Mouse (Mus musculus) embryo, embryonic 10 days (tissue): Measurements from ENCODE around the gene 4930523C07Rik.

Experiments
- DNase-seq: peaks from one replicate; pipeline ENCODE4 v3.0.0-alpha.2; 2015; ENCODE audit warnings: low spot score

4930523C07Rik gene

DNA sequence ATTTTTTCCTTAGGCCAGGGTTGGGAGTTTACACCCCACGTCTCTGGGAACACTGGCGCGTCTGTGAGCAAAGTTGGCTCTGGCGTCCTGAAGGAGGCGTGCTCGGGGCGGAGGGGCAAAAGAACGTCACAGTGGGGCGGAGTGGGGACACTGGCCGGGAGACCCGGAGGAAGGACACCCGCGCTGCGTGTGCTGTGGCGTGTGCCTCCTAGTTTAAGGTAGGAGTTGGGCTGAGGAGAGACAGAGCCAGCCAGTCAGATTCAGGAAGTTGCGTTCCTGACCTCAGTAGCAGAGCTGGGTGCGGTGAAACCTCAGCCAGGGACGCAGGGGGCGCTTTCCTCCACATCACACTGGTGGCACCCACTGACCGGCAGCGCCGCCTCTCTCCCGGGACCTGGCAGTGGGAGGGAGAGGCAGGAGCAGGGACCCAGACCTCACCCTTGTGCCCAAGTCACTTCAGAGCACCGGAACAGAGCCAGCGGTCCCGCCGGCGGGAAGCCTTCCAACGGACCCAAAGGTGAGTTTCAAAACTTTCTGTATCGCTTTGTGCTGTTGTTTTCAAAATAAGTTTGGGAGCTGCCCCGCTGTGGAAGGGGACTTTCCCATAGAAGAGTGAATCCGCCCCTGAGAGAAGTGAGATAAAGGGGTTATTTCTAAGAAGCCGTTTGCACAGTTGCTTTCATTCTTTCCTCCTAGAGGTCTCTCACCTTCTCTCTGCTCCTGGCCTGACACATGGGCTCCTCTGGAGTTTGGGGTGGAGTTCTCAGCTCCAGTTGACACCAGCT lies at the start of gene 4930523C07Rik:
TSS of gene 4930523C07Rik (plus strand) at position 146 of the 785 bp plus-strand sequence.
- peak; percentile 66 for DNase-seq

- no peak for DNase-seq
Measured at GRCm38 (mm10) chr1:159997329-159997728, 46.9 kb upstream of the 4930523C07Rik start.

- DNase-seq, result no peak
Measured at GRCm38 (mm10) chr1:159998349-159998748, 45.8 kb upstream of the 4930523C07Rik start.

GRCm38 (mm10) chr1:159999232-159999631 lies 45.0 kb upstream of the 4930523C07Rik start:
- no peak for DNase-seq

DNA sequence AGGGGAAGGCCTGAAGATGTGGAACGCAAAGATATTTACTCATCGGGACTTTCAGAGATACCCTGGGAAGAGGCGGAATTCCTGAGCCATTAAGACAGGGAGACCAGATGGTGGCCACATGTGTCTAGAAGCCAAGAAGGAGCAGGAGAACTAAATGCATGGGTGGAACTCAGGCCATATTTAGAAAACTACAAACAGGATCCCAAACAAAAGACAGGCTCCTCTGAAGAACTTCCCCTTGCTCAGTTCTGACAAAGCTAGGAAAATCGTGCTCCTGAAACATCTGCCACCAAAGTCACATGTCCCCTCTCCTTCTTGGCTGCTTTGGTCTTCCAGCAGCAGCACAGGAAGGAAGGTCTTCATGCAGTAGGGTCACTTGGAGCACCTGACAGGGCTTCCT lies 38.9 kb upstream of the 4930523C07Rik start:
- DNase-seq, result no peak

DNA sequence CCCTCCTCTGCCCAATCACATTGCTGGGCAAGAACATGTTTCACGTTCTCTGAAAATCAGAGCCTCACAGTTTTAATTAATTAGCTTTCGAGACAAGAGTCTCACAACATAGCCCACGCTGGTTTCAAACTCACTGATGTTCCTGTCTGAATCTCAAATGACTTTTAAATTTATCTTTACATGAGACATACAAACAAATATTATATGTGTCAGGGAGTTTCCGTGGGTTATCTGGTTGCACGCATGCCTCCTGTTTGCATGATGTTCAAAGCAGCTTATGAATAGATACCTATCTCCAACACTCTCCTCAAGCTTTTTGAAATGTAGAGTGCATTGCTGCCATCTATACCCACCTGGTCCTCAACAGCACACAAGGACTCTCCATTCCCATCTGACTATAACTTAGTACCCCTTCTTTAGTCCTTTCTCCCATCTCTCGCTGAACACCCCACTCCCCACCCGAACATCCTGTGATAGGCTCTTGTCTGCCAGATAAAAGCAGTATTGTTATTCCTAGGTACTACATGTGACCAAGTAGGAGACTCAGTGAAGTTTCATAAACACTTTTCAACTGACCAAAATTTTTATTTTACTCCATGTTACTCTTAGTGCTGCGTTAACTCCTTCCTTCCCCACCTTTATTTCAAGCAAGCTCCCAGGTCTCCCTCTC lies 37.1 kb upstream of the 4930523C07Rik start:
- no peak for DNase-seq

GRCm38 (mm10) chr1:160013042-160013441 lies 31.1 kb upstream of the 4930523C07Rik start:
- no peak for DNase-seq

GRCm38 (mm10) chr1:160024339-160024980 lies 19.7 kb upstream of the 4930523C07Rik start:
- DNase-seq, result no peak

GRCm38 (mm10) chr1:160025146-160025894 lies 18.9 kb upstream of the 4930523C07Rik start:
- no peak for DNase-seq

- DNase-seq, result no peak
Measured at GRCm38 (mm10) chr1:160025895-160026255, 18.3 kb upstream of the 4930523C07Rik start.

GRCm38 (mm10) chr1:160027939-160028338 lies 16.2 kb upstream of the 4930523C07Rik start:
- DNase-seq, result no peak

GRCm38 (mm10) chr1:160033948-160034598 lies 10.1 kb upstream of the 4930523C07Rik start:
- no peak for DNase-seq

DNA sequence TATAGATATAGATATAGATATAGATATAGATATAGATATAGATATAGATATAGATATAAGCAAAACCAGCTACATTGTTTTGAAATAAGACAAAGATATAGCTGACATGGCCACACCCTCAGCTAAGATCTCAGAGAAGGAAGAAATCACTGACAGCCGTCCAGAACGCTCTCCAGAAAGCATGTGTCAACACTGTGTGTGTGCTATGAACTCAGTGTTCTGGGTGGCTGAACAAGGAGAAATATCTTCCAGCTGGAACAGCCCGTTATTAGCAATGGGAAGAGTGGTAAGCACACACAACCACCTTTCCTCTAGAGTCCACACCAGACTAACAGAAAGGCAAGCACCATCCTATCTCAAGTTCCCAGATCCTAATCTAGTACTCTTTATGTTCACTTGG lies 8.6 kb upstream of the 4930523C07Rik start:
- DNase-seq, result no peak

DNA sequence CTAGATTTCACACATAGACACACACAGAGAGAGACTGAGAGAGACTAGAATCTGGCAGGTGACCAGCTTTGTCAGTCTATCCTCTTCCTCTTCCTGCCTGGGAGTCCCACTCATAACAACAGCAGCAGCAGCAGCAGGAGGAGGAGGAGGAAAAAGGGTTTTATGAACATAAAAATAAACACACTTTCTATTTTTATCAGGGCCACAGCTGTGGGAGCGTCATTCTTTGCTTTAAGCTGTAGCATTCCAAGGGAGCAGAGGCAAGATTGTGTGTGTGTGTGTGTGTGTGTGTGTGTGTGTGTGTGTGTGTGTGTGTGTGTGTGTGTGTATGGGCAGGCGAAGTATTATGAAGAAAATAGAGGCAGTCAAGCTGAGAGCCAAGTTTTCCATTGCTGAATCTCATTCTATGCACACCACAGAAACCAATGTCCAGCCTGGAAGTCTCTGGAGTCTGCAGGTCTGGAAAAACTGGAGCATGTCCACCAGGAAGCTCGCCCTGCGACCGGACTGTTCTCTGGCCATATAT lies 7.1 kb upstream of the 4930523C07Rik start:
- DNase-seq, result no peak

DNA sequence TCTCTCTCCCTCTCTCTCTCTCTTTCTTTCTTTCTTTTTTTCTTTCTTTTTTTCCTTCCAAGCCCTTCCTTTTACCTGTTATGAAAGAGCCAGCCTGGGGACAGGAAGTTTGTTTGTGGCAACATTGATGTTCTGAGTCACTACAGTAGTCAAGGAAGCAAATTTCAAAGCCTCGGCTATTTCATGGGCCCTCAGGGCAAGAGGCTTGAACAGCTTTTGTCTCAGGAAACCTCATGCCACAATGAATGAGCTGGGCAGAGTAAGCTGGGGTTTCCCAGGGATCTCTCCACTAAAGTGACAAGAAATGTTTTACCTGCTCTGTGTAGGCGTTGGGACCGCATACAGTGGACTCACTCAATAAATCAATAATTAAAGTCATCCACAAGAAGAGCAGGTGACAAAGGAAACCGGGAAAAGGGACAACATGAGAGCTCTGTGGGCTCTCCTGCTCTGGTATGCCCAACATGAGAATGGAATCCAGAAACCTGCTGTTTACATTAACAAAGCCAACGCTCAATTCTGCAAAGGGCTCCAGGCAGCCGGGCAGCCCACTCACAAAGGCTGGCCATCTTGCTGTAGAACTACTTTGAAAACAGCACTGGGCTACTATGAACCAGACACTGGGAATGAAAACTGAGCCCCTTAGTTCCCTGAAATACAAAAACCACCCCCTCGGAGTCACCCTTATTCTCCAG lies 4.1 kb upstream of the 4930523C07Rik start:
- no peak for DNase-seq

- no peak for DNase-seq
Measured at GRCm38 (mm10) chr1:160041264-160041775, 2.9 kb upstream of the 4930523C07Rik start.

DNA sequence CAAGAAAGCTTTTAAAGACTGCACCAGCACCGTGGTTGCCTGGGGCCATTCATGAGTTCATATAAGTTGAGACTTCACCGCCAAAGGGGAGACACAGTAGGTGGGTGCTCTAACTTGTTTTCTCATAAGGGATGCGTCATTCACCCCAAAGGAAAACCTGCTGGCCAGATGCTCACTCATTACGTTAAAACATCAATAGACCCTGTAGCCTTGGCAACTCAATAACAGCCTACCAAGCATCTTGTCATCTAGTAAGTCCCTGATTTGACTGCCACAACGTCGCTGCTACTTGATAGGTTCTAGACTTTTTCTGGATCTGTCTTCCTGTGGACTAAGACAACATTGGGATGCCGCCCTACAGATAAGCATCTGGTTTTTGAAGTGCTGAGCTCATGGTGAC lies 1.8 kb upstream of the 4930523C07Rik start:
- DNase-seq, result no peak

- no peak for DNase-seq
Measured at GRCm38 (mm10) chr1:160043271-160043975, 759 bp upstream of the 4930523C07Rik start.

- no peak for DNase-seq
Measured at GRCm38 (mm10) chr1:160045056-160045715, 1.0 kb downstream of the 4930523C07Rik start.
